Mouse (Mus musculus) erythroblast, adult 5-6 weeks (primary cell): ENCODE data around the gene Mex3d. TPM values are rescaled to one million over a fixed set of nuclear protein-coding genes. Genes with fewer than 3 reads are reported as not detected.

Experiments used
- ATAC-seq: replicated peaks from 2 replicates; pipeline ENCODE4 v1.8.0; 2016; ENCODE audit warnings: moderate number of reproducible peaks, mild to moderate bottlenecking, moderate TSS enrichment, inconsistent platforms; ENCODE audit not compliant: poor library complexity, low FRiP score, severe bottlenecking
- total RNA-seq, 2 experiments: library from RNA; stranded (forward) in 1 of 2; stranded (reverse) in 1 of 2; fragments of 150-400 nt in 1 of 2; fragments of 200-764, 138-1000 nt in 1 of 2; gene quantifications; 2 replicates each; pipeline versions ENCODE4 v1.2.3 to v1.2.4; 2015 to 2017; ENCODE audit warnings: low replicate concordance in 2 of 2

Mex3d gene
- total RNA-seq, 2 experiments from 2014 or later = 0.51 TPM; not detected in 1

DNA sequence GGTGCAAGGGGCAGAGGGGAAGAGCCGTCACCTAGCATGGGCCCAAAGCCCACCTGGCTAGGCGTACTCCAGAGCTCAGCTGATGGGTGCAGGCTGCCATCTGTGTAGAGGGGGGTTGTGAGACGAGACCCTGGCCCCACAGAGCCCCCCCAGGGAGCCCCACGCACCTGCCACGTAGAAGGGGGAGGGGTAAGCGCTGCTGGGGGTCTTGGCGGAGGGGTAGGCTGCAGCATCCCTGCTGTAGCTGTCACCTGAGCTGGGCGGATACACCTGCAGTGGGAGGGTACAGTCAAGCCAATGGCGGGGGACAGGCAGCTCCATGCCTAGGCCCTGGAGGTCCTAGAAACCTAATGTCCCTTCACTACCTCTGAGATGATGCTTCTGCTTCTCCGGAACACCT is 29.9 kb upstream of the Mex3d start:
- no peak for ATAC-seq

DNA sequence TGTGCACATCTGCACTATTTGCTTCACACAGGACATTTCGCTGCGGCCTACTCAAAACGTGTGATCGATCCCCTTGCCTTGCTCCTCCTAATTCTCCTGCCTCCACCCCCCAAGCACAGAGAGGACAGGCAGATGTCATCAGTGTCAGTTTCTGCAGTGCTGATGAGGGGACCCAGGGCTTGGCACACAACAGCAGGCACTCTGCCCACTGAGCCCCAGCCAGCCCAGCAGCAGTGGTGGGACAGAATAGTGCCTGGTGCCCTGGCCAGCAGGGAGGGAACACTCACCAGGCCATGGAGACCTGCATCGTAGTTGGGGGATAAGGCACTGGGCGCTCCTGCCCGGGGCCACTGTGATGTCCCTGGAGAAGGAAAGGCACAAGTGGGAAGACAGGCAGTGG is 28.1 kb upstream of the Mex3d start:
- no peak for ATAC-seq

DNA sequence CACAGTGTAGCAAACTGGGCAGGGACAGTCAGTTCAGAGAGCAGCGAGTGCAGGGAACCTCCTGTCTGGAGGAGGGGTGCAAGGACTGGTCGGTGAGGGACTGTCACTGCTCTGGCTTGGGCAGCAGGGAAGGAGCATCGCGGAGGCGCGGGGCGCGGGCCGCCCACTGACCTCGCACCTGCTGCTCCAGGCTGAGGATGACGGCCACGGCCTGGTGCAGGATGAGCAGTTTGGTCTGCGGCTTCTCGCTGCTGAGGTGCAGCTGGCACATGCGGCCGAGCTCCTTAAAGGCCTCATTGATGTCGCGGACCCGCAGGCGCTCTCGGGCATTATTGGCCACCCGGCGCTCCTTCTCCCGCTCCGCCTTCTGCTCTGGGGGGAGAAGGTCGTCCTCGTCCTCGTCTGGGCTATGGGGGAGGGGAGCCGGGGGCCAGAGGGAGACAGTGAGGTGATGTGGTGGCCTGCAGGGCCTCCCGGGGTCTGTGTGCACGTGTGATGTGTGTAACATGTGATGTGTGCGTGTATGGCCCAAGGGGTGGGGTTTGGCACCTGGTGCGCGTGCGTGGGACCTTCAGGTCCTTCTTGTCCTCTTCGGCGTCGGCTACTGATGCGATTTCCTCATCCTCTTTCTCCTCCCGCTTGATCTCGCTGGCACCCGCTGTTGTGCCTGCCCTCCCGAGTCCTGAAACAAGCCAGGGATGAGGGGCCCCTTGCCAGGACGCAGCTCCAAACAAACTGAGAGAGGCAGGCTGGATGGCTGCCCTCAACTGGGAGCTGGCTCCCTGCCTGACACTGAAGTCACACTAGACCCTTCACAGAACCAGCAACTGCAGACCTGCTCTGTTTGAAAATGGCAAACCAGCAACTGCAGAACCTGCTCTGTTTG is 25.4 kb upstream of the Mex3d start:
- no peak for ATAC-seq

DNA sequence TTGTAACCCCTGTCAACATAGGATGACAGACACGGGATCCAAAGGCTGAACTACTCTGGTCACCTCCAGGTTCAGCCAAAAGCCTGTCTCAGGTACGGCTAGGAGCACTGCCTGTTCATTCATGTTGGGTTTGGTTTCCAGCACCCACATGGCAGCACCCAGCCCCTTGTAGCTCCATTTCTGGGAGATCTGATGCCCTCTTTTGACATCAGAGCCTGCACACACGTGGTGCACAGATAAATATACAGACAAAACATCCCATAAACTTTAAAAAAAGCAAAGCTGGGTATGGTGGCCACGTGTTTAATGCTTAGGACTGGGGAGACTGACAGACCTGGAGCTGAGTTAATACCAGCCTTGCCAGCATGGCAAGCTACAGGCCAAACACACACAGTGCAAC is 20.5 kb upstream of the Mex3d start:
- no peak for ATAC-seq

DNA sequence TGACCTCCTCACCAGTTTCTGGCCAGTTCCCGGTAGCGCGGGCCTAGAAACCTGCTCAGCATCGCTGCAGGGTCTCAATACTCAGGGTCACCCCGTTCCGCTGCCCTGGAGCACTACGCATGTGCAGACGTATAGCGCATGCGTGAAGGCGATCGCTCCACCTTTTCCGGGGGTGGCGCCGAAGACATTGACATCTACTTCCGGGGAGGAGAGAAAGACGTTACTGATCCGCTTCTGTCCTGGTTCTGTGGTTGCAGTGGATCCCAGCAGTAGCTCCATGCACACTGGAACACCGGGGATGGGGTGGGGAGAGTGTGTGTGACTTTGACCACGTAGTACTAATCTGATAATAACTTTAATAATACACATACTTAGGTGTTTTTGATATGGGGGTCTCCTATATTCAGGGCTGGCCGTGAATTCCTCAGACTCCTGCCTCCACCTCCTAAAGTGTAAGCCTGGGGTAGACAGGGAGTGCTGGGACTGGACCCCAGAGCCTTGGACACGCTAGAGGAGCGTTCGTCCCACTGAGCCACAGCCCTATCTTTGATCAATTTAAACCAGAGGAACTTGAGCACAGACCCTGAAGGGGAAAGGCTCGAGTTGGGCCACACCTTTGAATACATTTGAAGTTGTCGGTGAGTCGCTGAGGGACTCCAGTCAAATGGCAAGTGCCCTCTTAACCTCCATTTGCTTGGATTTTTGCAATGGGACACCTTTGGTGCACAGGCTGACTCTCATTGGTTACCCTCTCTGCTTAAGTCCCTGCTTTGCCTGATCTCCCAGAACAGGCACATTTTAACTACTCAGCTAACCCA is 19.4 kb upstream of the Mex3d start, which contains the start of gene Uqcr11:
Gene Uqcr11, minus strand, starts transcription at position 147 of the 818 bp plus-strand sequence.
- peak; percentile 87 for ATAC-seq

DNA sequence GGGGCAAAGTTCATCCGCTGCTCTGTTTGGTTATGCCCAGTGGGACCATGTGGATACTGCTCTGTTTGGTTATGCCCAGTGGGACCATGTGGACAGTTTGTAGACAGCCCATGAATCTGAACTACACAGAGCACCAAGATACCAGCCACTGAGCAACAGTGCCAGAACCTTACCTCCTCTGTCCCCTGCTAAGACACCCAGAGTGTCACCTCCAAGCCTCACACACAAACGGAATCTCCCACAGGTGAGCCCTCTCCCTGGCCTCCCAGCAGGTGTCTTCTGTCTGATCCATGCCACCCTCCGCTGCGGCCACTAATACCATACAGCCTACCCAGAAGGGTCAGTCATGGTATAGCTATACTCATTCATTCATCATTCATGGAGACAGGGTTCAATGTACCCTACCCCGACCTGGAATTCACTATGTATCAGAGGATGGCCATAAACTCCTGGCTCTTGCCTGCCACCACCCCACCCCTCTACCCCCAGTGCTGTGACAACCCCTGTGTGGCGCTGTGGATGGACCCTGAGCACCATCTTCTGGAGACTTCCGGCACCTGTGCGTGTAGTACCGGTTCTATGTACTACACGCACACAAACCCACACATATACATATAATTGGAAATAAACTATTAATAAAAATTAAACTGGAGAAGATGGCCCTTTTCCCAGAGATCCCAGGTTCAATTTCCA is 18.2 kb upstream of the Mex3d start:
- ATAC-seq = 0 out of 2 replicates have a peak, but pooled peaks have one; percentile 15

DNA sequence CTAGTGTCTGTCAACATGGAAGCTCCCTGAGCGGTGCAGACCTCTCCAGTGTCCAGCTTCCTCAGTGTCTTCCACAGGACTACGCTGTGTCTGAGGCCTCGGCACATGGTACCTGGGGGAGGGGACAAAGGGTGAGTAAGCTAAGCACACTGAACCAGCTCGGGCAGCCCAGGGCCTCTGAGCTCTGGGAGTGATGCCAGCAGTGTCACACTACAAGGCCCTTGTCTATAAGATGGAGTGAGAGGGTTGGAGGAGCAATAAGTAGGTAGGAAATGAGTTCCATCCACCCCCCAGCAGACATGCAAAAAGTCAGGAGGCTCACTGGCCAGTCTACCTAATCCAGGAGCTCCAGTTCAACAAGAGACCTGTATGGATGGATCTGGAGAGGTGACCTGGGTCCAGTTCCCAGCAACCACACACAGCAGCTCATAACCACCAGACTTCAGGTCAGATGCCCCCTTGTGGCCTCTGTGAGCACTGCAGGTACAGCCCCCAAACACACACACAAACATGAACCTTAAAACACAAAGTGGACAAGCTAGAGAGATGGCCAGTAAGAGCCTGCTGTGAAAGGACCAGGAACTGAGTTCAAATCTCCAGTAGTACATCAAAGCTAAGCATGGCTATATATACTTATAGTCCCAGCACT is 15.7 kb upstream of the Mex3d start:
- no peak for ATAC-seq

DNA sequence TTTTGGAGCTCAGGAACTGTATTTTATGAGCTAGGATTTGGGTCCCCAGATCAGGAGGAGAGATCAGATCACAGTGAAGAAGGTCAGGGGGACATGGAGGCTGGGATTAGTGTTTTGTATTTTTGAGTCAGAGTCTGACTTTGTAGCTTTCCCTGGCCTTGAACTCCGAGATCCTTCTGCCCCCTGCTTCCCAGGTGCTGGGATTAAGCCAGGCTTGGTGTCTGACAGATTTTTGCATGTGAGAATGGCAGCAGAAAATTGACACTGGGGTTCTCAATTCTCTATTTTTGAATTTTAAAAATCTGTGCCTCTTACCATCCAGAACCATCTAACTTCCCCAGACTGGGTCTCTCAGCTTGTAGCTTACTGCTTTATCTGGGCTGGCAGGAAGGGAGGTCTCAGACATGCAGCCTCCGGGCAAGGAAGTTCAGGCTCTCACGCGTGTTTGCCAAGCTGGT is 13.3 kb upstream of the Mex3d start:
- ATAC-seq = no peak

DNA sequence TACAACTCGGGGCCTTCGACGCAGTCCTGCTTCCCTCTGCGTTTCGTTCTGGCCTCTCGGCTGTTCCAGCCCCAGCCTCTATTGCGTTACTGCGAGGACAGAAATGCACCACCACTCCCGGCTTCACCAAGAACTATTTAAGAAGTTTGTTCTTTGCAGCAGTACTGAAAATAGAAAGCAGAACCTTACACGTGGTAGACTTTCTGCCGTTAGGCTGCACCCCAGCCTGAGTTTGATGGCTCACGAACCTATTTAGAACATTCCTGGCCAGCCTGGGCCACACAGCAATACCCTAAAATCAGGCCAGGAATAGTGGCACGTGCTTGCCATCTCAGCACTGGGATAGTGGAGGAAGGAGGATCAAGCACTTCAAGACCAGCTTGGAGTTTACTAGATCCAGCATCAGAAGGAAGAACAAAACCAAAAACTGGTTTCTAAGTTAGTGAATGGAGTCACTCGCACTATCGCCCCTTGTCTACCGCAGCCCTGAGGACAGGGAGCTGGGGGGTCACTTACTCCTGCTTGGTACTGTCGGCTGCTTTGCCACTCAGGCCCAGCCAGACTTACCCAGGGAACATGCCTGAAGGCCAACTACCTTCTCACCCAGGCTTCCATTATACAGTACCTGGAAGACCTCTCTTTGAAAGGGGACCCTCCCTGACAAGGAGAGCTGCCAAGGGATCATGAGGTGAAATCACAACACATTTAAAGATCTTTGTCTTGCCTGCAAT is 12.7 kb upstream of the Mex3d start:
- ATAC-seq = no peak; the same call in 1 of the 2 replicates

DNA sequence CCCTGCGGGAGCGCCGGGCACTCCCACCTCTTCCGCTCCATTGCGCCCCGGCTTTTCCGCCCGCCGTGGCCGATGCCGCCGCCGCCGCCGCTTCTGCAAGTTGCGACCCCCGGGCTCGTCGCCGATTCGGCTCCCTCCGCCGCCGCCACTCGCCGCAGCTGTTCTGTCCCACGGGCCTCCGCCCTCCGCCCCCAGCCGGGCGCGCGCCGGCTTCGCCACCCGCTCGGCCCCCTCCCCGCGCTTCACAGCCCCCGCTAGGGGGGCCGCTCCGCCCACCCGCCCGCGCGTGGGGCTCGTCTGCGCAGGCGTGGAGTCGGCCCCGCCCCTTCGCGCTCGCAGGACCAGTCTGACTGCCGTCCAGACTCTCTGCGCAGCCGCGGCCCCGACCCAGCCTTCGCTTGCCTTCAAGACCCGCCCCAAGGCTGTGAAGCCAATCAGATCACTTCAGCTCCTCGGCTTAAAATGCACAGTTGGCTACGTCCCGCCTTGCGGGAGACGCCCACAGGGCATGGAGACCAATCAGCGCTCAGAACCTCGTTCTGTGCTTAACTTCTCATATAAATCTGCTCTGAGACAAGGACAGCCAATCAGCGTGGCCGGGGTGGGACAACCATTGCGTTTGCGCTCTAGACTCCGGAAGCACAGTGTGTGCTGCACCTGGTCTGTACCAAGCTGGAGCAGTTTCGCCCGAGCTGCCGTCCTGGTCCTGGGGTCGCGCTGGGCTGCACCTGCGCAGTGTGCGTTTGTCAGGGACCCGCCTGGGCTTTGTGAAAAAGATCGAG is 11.9 kb upstream of the Mex3d start, which contains the start of gene Mbd3:
Gene Mbd3, minus strand, starts transcription at position 360 of the 782 bp plus-strand sequence.
- peak; percentile 89 for ATAC-seq

DNA sequence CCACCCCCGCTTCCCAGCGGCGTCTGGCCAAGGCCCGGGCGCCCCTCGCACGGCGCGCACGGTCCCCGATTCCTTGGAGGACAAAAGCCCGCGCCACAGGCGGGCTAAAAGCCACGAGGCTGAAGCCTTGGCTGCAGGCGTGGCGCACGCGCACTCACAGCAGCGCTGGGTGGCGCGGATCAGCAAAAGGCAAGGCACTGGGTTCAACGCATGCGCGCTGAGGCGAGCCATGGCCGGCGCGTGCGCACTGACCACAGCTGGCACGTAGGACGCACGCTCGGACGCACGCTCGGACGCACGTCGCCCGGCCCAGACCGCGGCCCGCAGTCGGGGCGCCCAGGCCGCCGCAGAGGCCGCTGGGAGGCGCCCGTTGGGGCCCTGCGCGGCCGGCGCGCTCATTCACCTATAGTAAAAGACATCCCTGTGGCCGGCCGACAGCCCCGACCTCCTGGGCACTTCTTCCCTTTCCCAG is 11.3 kb upstream of the Mex3d start:
- ATAC-seq = peak; percentile 77

DNA sequence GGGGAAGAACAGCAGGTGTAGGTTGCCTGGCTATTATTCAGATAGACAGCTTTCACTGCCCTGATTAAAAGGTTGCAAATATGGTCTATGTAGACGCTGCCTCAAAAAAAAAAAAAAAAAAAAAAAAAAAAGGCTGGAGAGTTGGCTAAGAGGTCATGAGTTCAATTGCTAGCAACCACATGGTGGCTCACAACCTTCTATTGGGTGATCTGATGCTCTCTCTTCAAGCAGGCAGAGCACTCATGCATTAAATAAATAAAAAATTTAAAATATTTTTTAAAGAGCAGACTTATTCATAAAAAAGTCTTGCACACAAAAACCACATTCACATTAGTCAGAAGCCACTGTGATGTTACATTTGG is 10.7 kb upstream of the Mex3d start:
- no peak for ATAC-seq

DNA sequence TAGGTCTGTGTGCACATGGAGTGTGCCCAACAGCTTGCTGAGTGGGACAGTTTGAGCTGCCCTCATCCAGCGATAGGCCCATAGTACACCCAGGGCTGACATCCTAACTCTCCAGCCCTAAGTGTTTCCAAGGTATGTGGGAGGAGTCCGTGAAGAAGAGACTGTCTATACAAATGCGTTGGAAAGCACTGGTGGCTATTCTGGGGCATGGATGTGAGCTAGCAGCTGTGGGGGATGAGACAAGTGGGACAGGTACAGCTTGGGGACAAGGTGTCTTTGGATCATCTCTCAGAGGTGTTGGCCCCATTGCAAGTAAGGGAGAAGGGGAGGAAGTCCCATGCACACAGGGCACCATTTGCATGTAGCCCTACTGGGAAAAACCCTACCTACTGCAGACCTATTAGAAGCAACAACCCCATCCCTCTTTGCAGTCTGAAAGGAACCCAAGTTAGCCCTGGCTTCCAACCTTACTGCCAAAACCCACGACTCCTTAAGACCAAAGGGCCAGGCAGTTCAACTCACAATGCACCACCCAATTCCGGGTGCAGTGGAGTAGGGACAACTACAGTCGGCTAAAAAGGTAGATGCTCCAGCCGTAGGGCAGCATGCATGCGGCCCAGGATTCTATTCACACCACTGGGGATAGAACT is 10.2 kb upstream of the Mex3d start:
- no peak for ATAC-seq

DNA sequence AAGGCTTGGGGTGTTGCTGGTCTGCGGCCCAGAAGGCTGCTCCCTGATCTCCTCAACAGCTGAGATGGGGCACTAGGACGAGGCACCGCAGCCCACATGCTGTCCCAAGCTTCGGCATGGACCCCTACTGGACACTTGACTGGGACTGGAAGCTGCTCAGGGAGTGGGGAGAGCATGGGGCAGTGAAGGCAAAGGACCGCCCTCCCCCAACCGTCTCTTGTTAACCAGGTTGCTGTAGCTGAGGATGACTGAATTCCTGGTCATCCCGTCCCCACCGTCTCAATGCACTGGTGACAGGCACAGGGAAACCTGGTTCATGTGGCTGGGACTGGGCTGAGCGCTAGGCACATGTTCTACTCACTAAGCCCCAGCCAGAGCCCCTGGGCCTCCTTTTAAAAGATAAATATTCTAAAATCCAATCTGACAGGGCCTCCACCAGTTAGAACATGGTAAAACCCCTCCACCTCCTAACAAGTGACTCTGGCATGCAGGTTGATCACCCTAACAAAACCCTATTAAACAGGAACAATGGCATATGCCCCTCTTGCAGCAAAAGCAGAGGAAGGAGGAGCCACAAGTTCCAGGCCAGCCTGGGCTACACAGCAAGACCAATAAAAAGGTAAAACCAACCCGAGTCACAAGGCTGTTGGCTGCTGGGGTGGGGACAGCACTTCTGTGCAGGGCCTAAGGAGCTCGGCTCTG is 9.5 kb upstream of the Mex3d start:
- ATAC-seq = no peak

DNA sequence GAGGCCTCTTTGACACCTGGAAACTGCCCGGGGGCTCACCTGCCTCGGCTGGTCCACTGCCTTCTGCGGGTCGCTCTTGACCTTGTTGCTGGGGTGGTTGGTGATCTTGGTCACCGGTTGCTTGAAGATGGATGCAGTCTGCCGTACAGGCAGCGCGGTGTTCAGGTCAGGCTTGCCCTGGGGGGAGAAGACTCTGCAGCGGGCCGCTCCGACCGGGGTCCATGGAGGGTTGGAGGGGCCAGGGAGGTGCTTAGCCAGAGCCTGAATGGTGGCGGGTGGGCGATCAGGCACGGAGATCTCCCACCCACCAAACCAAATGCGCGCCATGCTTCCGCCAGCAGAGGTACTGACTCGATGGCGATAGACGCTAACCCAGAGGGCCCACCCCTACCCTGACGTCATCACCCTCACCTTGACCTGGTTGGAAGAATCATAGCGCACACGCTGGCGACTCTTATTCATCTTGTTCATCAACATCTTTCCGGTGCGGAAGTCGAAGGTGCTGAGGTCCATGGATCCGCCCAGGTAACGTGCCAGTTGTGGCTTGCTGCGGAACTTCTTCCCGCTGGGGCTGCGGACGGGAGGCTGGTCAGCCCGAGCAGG is 7.7 kb upstream of the Mex3d start:
- ATAC-seq = no peak

DNA sequence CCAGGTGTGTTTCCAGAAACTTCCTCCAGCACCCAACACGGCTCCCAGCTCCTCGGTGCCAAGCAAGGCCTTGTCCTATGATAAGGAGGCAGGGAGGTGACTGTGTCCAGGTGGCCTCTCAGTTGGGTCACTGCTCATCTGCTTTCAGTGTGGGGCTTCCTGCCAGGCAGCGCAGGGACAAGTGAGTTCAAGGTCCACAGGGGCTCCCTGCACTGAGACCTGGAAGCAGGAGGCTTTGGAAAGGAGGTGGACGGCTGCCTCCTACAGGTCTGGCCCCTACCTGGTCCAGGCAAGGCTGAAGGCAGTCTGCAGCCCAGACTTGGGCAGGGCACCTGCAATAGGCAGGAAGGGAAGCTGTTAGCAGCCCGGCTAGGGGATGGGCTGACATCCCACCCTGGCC is 5.2 kb upstream of the Mex3d start:
- ATAC-seq = no peak

DNA sequence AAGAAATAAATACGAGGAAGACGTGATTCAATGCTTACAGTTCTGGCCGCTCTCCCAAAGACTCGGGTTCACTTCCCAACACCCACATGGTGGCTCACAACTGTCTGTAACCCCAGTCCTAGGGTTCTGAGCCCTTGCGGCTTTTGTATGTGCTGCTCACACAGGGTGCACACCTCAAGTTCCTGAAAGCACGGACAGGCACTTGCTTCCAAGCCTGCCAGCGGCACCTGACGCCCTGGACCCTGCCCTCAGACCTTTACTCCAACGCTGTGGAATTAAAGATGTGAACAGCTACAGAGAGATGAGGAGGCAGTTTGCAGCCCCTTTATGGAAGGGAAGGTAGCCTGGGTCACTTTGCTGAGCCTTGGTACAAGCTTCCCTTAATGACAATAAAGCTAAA is 3.2 kb upstream of the Mex3d start:
- no peak for ATAC-seq
